Mouse (Mus musculus): ENCODE results near the gene Gdpd1. TPM values are rescaled to one million over a fixed set of nuclear protein-coding genes. Genes with fewer than 3 reads are reported as not detected.

Gene Gdpd1
- polyA plus RNA-seq, 1 experiment from 2014 or later = 172 TPM

GRCm38 (mm10) chr11:87022765-87023164 is 51.1 kb downstream of the Gdpd1 start:
- WGBS = 80% methylated on average over 4 of the region's 4 CpGs
- Histone ChIP-seq H3K36me3 (replicated peaks) (no peaks in the 10 kb centered on the region), H3K27ac (no peak overlapping the region), H3K4me3 (no peak overlapping the region), H3K9ac (no peak overlapping the region), H3K4me2 (no peak overlapping the region), H3K9me3 (no peaks in the 10 kb centered on the region), H3K27me3 (replicated peaks) (no peaks in the 10 kb centered on the region), H3K4me1 (no peaks in the 10 kb centered on the region)
- no peak for ATAC-seq (replicated peaks)

- ATAC-seq (replicated peaks) = no peak
- Histone ChIP-seq H3K27me3 (replicated peaks) (no peaks in the 10 kb centered on the region), H3K4me3 (no peak overlapping the region), H3K9me3 (no peaks in the 10 kb centered on the region), H3K4me2 (no peak overlapping the region), H3K27ac (no peak overlapping the region), H3K4me1 (no peaks in the 10 kb centered on the region), H3K9ac (no peak overlapping the region), H3K36me3 (replicated peaks) (no peaks in the 10 kb centered on the region)
Measured at GRCm38 (mm10) chr11:87021551-87021950, 52.3 kb downstream of the Gdpd1 start.

GRCm38 (mm10) chr11:87020449-87020848 is 53.4 kb downstream of the Gdpd1 start:
- WGBS = 87% methylated on average over 5 of the region's 5 CpGs
- no peaks in the 10 kb centered on the region for H3K4me1 ChIP-seq
- no peak for ATAC-seq (replicated peaks)
- no peaks in the 10 kb centered on the region for H3K9me3 ChIP-seq
- no peaks in the 10 kb centered on the region for H3K27me3 ChIP-seq (replicated peaks)
- H3K4me3 ChIP-seq = no peak overlapping the region
- H3K9ac ChIP-seq = no peak overlapping the region
- no peaks in the 10 kb centered on the region for H3K36me3 ChIP-seq (replicated peaks)
- no peak overlapping the region for H3K4me2 ChIP-seq
- no peak overlapping the region for H3K27ac ChIP-seq

- H3K4me1 ChIP-seq = no peaks in the 10 kb centered on the region
- WGBS = 88% methylated on average over 8 of the region's 8 CpGs
- H3K27ac ChIP-seq = no peak overlapping the region
- H3K36me3 ChIP-seq (replicated peaks) = no peaks in the 10 kb centered on the region
- H3K4me3 ChIP-seq = no peak overlapping the region
- no peak for ATAC-seq (replicated peaks)
- no peak overlapping the region for H3K9ac ChIP-seq
- no peaks in the 10 kb centered on the region for H3K9me3 ChIP-seq
- H3K27me3 ChIP-seq (replicated peaks) = no peaks in the 10 kb centered on the region
- H3K4me2 ChIP-seq = no peak overlapping the region
Measured at GRCm38 (mm10) chr11:87019431-87019830, 54.4 kb downstream of the Gdpd1 start.

GRCm38 (mm10) chr11:87018081-87018480 is 55.8 kb downstream of the Gdpd1 start:
- ATAC-seq (replicated peaks) = no peak
- H3K27ac ChIP-seq = no peak overlapping the region
- no peaks in the 10 kb centered on the region for H3K9me3 ChIP-seq
- 85% methylated on average over 4 of the region's 4 CpGs for WGBS
- no peaks in the 10 kb centered on the region for H3K36me3 ChIP-seq (replicated peaks)
- no peaks in the 10 kb centered on the region for H3K27me3 ChIP-seq (replicated peaks)
- H3K4me1 ChIP-seq = no peaks in the 10 kb centered on the region
- no peak overlapping the region for H3K4me3 ChIP-seq
- no peak overlapping the region for H3K9ac ChIP-seq
- no peak overlapping the region for H3K4me2 ChIP-seq

- H3K9me3 ChIP-seq = no peaks in the 10 kb centered on the region
- H3K4me3 ChIP-seq = no peak overlapping the region
- 81% methylated on average over 3 of the region's 3 CpGs for WGBS
- no peak overlapping the region for H3K9ac ChIP-seq
- ATAC-seq (replicated peaks) = no peak
- H3K36me3 ChIP-seq (replicated peaks) = no peaks in the 10 kb centered on the region
- H3K27ac ChIP-seq = no peak overlapping the region
- H3K27me3 ChIP-seq (replicated peaks) = no peaks in the 10 kb centered on the region
- no peaks in the 10 kb centered on the region for H3K4me1 ChIP-seq
- H3K4me2 ChIP-seq = no peak overlapping the region
Measured at GRCm38 (mm10) chr11:87015691-87016090, 58.2 kb downstream of the Gdpd1 start.

GRCm38 (mm10) chr11:87010476-87010875 is 63.4 kb downstream of the Gdpd1 start:
- no peak overlapping the region for H3K4me3 ChIP-seq
- no peaks in the 10 kb centered on the region for H3K4me1 ChIP-seq
- ATAC-seq (replicated peaks) = no peak
- no peak overlapping the region for H3K4me2 ChIP-seq
- 24% methylated on average over 9 of the region's 9 CpGs for WGBS
- no peak overlapping the region for H3K9ac ChIP-seq
- no peaks in the 10 kb centered on the region for H3K27me3 ChIP-seq (replicated peaks)
- no peaks in the 10 kb centered on the region for H3K36me3 ChIP-seq (replicated peaks)
- no peaks in the 10 kb centered on the region for H3K9me3 ChIP-seq
- H3K27ac ChIP-seq = no peak overlapping the region

GRCm38 (mm10) chr11:87007371-87007770 is 66.5 kb downstream of the Gdpd1 start:
- Histone ChIP-seq H3K9ac (no peak overlapping the region), H3K9me3 (no peaks in the 10 kb centered on the region), H3K36me3 (replicated peaks) (no peaks in the 10 kb centered on the region), H3K4me1 (no peaks in the 10 kb centered on the region), H3K27ac (no peak overlapping the region), H3K27me3 (replicated peaks) (no peaks in the 10 kb centered on the region), H3K4me2 (no peak overlapping the region), H3K4me3 (no peak overlapping the region)
- 20% methylated on average over 8 of the region's 8 CpGs for WGBS
- no peak for ATAC-seq (replicated peaks)

GRCm38 (mm10) chr11:87004960-87005755 is 68.7 kb downstream of the Gdpd1 start:
- no peaks in the 10 kb centered on the region for H3K9me3 ChIP-seq
- no peak overlapping the region for H3K27ac ChIP-seq
- no peak for ATAC-seq (replicated peaks)
- no peaks in the 10 kb centered on the region for H3K4me1 ChIP-seq
- WGBS = 54% methylated on average over 12 of the region's 12 CpGs
- no peak overlapping the region for H3K4me3 ChIP-seq
- no peak overlapping the region for H3K9ac ChIP-seq
- no peak overlapping the region for H3K4me2 ChIP-seq
- no peaks in the 10 kb centered on the region for H3K36me3 ChIP-seq (replicated peaks)
- H3K27me3 ChIP-seq (replicated peaks) = no peaks in the 10 kb centered on the region

- Histone ChIP-seq H3K4me2 (no peak overlapping the region), H3K4me3 (no peak overlapping the region), H3K9me3 (no peaks in the 10 kb centered on the region), H3K27ac (no peak overlapping the region), H3K36me3 (replicated peaks) (no peaks in the 10 kb centered on the region), H3K4me1 (no peaks in the 10 kb centered on the region), H3K27me3 (replicated peaks) (no peaks in the 10 kb centered on the region), H3K9ac (no peak overlapping the region)
- 85% methylated on average over 10 of the region's 10 CpGs for WGBS
- ATAC-seq (replicated peaks) = no peak
Measured at GRCm38 (mm10) chr11:87002078-87002829, 71.6 kb downstream of the Gdpd1 start.

GRCm38 (mm10) chr11:87001217-87001616 is 72.6 kb downstream of the Gdpd1 start:
- 90% methylated on average over 8 of the region's 8 CpGs for WGBS
- H3K4me1 ChIP-seq = no peaks in the 10 kb centered on the region
- H3K36me3 ChIP-seq (replicated peaks) = no peaks in the 10 kb centered on the region
- no peaks in the 10 kb centered on the region for H3K27me3 ChIP-seq (replicated peaks)
- no peak for ATAC-seq (replicated peaks)
- no peak overlapping the region for H3K4me3 ChIP-seq
- no peaks in the 10 kb centered on the region for H3K9me3 ChIP-seq
- no peak overlapping the region for H3K9ac ChIP-seq
- H3K27ac ChIP-seq = no peak overlapping the region
- no peak overlapping the region for H3K4me2 ChIP-seq

GRCm38 (mm10) chr11:86996266-86996665 is 77.6 kb downstream of the Gdpd1 start:
- Histone ChIP-seq H3K9ac (no peak overlapping the region), H3K9me3 (no peaks in the 10 kb centered on the region), H3K36me3 (replicated peaks) (no peaks in the 10 kb centered on the region), H3K4me3 (no peak overlapping the region), H3K27me3 (replicated peaks) (no peaks in the 10 kb centered on the region), H3K27ac (no peak overlapping the region), H3K4me2 (no peak overlapping the region), H3K4me1 (peaks cover 32% of the 10 kb centered on the region)
- ATAC-seq (replicated peaks) = no peak
- 28% methylated on average over 2 of the region's 2 CpGs for WGBS
